Mouse (Mus musculus): ENCODE measurements around the gene Erc1.
"Not testable (repeated sequence)": the region's sequence is repeated elsewhere in the genome, so short reads cannot be mapped to it uniquely, and the experiment has no call there.

Erc1 gene

DNA sequence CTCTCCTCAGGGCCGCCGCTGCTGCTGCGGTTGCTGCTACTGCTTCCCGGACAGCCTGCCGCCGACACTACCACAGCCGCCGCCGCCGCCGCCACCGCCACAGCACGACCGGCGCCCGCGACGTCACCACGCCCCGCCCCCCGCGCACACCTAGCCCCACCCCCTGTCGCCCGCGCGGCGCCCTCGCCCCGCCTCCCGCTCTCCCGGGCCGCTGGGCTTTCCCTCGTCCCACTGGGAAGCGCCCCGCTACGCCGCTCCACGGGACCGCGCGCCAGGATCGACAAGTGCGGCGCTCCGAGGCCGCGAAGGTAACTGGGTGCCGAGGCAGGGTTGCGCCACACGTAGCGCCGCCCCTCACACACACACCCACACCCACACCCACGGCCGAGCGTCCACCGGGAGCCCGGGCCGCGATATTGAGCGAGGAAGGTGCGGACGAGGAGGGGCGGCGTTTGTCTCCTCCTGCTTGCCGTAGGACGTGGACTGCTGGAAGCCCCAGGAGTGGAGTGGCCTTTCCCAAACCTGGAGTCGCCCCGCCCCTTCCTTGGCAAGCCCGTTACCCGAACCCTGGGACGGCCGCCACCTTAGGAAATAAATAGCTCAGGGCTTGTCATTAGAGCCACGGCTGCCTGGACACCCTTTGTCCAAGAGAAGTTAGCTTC is at the start of gene Erc1:
Gene Erc1 (minus strand): TSS at position 134 of the 662 bp plus-strand sequence.
- peak; percentile 89 to 91 for DNase-seq (ENCODE audit: low spot score in 2 of 2)

DNA sequence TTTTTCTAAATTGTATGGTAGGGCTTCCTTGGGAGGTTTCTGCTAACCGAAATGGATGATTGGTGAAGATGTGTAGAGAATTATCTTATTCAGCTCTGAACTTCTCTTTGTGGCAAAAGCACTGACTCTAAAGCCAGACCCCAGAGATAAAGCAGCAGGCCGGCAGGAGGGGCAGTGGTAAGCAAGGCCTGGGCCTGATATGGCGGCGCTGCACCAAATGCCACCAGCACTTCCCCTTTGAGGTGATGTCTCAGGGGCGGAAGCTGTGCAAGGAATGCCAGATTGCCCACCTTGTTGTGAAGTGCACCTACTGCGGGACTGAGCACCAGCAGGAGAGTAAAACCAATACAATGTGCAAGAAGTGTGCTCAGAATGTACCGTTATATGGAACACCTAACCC is 44.7 kb upstream of the Erc1 start:
- DNase-seq (ENCODE audit: low spot score in 2 of 2) = no peak

DNA sequence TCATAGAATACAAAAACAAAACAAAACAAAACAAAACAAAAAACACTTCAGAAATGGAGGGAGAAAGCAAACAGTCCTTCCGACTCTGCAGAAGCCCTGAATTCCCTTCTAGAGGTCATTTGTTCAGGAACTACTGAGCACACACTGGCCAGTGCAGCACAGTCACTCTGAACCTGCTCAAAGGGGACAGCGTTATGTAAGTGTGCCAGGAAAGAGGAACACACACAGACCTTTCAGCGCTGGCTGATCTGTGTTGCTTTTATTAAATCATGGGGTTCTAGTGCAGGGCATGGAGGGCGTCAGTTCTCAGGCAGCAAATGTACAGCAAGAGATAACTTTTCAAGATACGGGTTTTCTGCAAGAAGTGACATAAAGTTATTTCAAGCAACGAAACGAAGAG is 35.2 kb upstream of the Erc1 start:
- no peak for DNase-seq (ENCODE audit: low spot score in 2 of 2)

DNA sequence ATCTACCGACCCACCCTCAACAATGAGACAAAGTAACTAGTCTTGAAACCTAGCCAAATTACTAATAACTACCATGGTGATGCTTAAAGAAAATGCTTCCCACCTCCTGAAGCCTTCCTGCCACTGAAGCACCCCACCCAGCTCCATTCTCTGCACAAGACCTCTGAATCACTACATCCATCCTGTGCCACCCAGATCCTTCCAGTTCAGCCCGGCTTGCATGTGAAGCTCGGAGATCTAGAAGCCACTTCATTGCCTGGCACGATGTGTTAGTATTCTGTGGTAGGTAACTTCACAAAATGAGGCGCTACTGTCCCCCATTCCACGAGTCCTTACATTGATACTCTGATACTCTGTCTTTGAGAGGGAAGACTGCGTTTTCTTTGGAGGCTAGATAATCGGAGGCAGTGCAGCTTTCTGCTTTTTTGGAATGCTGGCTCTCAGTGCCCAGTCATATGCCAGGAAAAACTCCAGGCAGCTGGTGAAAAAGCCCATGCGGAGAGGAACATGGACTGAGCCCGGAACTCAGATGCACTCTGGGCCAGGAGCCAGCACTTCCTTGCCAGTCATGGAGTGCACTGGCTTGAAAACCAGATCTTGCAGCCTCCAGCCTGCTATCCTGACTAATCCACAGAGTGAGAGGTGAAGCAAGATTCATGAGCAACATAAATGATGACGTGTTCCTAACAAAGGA is 16.5 kb upstream of the Erc1 start:
- DNase-seq (ENCODE audit: low spot score in 2 of 2) = peak; percentile 73 to 86

DNA sequence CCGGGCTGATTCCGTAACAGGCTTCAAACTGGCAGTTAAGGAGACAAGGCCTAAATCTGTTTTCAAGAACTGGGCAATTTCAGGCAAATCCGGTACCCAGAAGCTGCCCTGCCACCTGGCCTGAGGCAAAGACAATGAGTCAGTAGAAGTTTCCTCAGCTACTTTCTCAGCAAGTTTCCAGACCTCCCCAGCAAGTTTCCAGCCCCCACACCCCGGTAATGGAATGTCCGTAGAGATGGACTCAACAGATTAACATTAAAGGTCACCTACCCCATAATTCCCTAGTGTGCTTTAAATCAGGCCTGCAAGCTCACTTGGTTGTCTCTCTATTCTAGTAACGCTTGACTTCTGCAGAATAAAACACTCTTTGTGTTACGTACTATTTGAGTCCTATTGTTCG is 13.6 kb upstream of the Erc1 start:
- DNase-seq (ENCODE audit: low spot score in 2 of 2) = no peak

DNA sequence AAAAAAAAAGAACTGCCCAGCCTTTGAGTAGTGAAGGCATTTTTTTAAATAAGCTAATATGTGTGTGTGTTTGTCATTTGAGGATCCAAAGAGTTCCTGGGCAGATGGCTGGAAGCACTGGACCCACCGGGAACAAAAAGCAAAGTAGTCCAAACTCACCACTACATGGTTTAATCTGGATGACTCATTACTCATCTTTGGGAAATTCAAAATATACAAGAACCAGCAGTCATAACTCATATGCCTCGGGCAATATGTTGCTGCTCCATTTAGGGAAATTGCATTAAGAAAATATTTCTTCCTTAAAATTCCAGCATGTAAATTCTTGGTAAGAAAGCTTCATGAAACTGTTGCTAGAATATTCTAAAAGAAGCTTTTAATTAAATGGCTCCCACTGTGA is 12.3 kb upstream of the Erc1 start:
- DNase-seq (ENCODE audit: low spot score in 2 of 2) = no peak

DNA sequence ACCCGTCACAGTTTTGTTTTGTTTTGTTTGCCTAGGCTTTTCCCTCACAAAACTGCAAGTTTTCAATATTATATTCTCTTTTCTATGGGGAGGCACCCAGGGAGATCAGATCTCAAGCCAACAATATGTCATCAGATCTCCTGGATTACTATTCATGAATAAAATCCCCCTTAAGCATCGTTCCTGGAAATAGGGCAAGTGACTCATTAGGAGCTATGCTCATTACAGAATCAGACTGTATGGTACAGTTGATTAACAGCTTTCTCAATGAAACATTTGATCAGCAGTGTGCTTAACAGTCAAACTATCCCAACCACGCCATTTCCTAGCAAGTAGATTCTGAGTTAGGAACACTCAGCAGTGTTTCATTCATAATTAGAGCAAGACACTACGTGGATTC is 7.5 kb upstream of the Erc1 start:
- no peak for DNase-seq (ENCODE audit: low spot score in 2 of 2)

DNA sequence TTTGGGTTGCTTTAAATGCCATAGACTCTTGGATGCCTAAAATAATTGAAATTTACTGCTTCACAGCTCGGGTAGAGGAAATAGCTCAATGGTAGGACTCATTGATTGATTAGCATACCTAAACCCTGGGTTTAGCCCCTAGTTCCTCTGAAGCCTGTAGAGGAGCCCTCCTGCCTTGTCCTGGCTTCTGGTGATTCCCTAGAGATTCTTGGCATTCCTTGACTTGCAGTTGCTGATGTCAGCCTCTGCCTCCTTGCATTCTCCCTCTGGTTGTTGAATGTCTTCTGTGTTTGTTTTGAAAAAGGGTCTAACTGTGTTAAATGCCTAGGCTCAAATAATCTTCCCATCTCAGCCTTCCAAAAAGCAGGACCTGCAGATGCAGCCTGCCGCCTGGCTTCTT is 6.2 kb upstream of the Erc1 start:
- DNase-seq (ENCODE audit: low spot score in 2 of 2) = no peak

DNA sequence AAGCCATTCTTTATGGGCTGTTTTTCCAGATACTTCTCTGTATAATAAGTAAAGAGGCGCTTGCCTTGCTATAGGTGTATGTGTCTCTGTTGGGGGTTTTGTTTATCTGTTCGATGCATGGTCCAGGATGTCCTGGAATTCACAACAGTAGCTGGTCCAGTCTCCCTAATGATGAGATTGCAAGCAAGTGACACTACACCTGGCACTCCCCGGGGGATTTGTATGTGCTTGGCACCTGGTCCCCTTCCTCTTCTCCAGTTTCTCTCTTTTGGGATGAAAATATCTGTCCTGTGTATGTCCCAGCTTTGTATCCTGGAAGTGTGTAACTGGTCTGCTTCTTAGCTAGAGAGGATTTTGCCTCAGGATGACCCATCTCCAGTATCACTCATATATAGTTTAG is 1.9 kb upstream of the Erc1 start:
- no peak for DNase-seq (ENCODE audit: low spot score in 2 of 2)

DNA sequence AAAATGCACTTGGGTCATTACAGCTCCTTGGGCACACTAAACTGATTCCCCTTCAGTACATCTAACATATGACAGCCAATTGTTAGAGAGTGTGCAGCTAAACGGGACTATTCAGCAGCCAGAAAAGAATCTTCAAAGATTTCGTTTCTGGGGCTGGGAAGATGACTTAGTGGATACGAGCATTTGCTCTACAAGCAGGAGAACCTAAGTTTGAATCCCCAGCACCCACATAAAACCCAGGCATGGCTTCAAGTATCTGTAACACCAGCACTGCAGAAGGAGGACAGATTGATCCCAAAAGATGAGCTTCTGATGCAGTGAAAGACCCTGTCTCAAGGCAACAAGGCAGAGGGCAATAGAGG is 1.4 kb upstream of the Erc1 start:
- DNase-seq (ENCODE audit: low spot score in 2 of 2) = no peak

DNA sequence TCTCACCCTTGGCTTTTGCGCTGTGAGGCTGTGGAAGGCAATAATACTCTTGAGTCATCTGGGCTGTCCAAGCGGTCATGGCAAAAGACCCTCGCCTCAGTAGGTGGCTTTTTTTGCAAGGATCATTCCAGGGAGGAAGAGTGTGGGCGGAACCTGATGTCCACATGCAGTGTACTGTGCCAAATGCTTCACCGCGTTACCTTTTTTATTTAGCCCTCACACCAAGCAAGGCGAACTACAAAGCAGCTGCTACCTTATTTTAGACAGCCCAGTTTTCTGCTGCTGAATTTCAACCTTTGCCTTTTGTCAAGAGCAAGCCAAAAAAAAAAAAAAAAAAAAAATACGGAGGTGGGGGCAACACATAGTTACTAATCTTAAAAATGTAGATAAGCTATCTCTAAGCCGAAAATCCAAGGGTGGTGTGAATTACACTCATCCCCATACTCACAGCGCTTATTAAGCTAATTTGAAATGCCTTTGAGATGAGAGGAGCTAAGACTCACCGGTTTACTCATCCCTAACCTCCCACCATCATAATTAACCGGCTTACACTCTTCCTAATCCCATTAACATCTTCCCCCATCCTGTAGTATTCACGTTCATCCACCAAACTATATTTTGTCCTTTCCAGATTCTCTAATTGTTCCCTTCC is 855 bp upstream of the Erc1 start:
- DNase-seq (ENCODE audit: low spot score in 2 of 2) = no peak

DNA sequence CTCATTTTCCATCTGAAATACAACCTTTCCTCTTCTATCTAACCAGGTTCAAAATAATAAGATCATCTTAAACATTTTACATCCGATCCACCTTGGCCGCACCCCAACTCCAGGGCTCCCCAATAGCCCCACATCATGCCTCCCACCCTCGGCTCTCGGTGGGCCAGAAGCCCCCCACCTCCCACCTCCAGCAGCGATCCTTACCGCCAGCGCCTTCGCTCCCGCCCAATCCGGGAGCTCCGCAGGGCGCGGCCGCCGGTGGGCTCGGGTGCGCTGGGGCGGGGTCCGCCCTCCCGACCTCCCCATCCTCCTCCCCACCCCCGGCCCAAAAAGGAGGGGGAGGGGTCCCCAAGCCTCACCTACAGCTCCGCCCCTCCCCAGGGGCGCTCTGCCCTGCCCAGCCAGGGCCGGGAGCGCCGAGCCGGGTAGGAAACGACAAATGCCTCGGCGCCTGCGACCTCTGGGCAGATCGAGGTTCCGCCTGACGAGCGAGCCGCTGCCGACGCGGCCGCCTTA is 391 bp downstream of the Erc1 start:
- DNase-seq (ENCODE audit: low spot score in 2 of 2) = no peak

DNA sequence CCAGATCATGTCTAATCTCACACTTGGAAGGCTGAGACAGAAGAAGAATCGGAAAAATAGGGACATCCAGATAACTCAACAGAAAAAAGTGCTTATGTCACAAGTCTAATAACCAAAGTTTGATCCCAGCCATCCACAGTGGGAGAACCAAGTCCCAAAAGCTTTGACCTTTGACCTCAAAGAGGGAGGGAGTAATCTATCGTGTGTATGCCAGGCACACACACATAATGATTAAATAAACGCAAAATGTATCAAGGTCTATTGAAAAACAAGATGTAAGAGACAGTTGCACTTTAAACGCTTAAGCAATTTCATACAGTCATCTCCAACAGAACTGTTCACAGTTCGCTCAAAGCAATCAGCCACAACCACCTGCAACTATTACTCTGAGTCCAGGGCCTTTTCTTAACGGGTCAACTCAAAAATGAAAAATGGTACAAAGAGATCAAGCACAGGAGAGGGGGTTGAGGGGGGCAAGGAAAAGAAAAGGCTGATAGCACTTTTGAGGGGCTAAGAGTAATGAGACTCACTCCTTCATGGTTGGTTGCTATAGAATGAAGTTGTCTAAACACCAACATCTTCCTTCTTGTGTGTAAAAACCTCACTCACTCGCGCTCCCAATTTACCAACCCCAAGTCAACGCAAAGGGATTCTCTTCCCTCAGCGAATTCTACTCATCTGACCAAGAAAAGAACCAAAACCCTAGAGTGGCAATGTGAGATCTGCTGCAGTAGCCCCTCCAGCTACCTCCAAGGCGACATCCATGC is 1.0 kb downstream of the Erc1 start:
- DNase-seq (ENCODE audit: low spot score in 2 of 2) = peak in 1 of 2 experiments; percentile 12

DNA sequence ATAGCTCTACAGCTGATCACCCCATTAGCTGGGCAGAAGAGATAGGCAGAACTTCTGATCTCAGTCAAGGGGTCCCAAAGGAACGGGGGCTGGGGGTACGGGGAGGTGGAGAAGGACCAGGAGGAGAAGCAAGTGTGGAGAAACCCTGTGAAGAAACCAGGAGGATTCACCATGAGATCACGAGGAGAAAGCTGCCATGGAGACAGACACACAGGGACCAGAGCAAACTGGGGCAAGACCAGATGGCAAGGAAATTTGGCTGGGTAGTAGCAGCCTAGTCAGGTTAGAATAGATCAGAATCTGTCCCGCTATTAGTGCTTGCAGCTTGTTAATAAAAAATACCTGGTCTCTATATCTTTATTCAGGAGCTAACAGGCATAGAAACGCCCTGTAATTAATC is 18.0 kb downstream of the Erc1 start:
- no peak for DNase-seq (ENCODE audit: low spot score in 2 of 2)

DNA sequence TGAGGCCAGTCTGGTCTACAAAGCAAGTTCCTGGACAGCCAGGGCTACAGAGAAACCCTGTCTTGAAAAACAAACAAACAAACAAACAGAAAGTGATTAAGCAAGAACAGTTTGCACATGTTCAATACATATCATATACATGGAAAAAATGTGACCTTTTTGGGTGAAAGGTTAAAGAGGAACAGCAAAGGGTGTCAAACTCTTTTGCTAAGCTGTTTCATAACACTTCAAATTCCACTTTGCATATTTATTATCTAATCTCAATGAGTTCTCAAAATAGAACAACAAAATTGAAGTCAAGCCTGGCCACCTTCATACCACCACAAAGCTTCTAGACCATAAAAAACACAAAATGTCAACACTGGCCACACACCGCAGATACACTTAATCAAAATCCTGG is 19.8 kb downstream of the Erc1 start:
- no peak for DNase-seq (ENCODE audit: low spot score in 2 of 2)

DNA sequence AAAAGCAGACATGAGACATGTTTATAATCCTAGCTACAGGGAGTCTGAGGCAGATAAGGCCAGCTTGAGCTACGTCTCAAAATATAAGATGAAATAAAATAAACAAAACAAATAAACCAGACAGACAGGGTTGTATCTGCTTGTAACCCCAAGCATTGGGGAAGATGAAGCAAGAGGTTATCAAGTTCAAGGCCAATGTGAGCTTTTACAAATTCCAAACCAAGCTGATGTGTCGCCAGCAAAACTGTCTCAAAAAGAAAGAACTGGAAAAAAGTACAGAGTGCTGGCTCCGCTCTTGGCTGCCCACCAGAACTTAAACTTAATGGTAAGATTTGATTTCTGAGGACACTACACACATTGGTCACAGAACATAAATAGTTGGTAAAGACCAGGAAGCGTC is 21.3 kb downstream of the Erc1 start:
- no peak for DNase-seq (ENCODE audit: low spot score in 2 of 2)

DNA sequence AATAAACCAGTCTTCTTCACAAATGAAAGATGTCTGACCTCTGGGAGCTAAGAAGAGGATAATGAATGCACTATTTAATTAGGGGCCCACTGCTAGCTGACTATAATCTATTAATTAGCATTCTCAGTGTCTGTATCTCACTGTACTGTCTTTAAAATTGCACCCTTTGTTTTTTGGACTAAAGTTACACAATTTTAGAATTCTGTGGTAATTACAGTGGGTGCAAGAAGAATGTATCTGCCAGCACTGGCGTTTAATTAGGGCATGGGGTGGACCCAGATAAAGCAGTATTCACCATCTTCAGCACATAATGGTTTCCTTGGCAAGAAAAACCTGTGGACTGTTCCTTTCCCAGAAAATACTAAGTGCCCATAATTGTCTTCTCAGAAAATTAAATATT is 25.8 kb downstream of the Erc1 start:
- DNase-seq (ENCODE audit: low spot score in 2 of 2) = no peak

DNA sequence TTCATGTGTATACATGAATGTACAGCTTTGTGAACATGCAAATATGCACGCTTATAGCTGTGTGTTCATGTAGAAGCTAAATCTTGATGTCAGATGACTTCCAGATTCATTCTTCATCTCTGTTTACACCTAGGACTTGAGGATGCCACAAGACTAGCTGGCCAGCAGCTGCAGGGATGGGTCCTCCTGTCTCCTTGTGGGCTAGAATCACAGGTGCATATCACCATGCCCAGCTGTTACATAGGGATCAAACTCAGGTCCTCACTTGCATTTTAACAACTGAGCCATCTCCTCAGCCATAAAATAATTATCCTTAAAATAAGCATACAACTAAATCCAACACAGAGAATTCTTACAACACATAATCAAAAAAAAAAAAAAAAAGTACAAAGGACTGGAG is 26.8 kb downstream of the Erc1 start:
- DNase-seq (ENCODE audit: low spot score in 2 of 2) = no peak

DNA sequence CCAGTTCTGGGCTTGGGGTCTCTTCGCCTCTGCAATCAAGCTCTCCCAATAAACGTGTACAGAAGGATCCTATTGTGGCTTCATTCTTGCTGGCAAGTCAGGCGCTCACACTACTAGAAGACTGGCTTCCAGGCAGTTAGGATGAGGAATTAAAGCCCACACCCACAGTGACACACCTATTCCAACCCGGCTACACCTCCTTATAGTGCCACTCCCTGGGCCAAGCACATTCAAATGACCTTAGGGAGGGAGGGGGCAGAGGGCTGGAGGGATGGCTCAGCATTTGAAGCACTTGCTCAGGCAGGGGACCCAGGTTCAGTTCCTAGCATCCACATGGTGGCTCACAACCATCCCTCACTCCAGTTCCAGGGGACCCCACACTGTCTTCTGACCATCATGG is 29.4 kb downstream of the Erc1 start:
- no peak for DNase-seq (ENCODE audit: low spot score in 2 of 2)

DNA sequence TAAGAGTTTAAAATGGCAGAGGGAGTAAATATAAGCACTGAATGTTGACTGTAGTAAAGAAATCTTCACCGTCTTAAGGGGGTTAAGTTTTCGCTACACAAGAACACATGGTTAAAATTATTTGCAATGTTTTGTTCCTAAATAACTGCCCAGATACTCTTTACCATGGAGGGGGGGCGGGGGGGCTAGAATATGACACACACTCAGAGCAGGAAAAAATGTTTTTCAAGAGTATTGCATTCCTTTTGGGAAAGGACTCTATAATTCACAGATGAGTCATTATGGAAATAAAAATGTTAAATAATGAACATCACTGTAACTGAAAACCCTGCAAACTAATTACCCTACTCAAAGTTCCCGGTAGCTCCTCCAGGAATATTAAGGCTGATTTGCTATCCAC is 32.5 kb downstream of the Erc1 start:
- no peak for DNase-seq (ENCODE audit: low spot score in 2 of 2)

DNA sequence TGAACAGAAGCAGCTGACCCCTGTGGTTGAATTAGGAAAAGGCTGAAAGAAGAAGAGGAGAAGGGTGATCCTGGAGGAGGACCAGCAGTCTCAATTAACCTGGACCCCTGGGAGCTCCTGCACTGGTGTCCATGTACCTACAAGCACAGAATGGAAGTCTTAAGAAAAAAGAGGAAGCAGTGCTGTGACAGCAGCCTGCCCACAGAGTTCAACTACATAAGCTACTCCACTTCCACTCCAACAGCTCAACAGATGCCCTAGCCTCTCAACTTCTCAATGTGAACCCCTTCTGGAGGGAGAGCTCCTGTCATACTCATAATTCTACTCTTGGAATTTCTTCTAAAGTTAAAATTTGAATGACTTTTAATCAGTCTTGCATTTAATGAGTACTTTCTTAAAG is 34.9 kb downstream of the Erc1 start:
- DNase-seq (ENCODE audit: low spot score in 2 of 2) = not testable (repeated sequence)

DNA sequence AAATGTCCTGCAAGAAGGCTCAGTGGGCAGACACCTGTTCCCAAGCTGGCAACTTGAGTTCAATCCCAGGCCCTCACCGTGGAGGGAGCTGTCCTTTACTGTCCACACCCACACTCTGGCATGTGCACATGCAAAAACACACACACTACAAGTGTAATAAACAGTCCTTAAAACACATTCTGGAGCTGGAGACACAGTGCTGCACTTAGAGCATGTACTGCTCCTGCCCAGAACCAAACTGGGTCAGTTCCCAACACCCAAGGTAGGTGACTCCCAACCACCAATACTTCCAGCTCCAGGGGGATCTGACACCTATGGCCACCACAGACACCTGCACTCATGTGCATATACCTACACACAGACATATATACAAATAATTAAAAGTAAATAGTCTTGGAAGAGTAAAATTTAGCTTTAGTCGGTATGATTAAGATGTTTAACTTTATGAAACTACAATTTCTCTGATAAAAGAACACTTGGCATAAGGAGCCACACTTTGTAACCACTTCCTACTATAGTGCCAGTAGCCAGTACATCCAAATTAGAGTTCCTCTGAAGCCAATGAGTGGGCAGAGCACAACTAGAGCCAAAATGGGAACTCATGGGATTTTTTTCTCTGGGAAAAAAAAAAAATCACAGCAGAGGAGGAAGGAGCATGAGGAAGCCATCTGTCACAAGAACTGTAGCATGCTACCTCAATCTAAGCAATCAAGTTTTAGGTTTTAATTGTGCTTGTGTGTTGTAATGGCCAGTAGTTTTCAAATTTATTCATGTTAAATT is 39.1 kb downstream of the Erc1 start:
- peak in 1 of 2 experiments; percentile 47 for DNase-seq (ENCODE audit: low spot score in 2 of 2)

All from frontal cortex, postnatal 36 days (tissue).